Mouse (Mus musculus) heart, postnatal 14 days (tissue): ENCODE results near the gene Kcnk7. TPM values are rescaled to one million over a fixed set of nuclear protein-coding genes. Genes with fewer than 3 reads are reported as not detected.

Source experiments
- DNase-seq, 2 experiments: peaks; one replicate each; pipeline ENCODE4 v3.0.0; 2021 to 2022
- intact Hi-C: fragments of 180-260 bp; cut with DNase I; formaldehyde crosslinking; loops from one replicate; pipeline ENCODE4 v1.15.1; 2025
- microRNA-seq, 2 experiments: library from miRNA; unstranded; fragments of <30 nt; microRNA quantifications; one replicate each; pipeline ENCODE4 v1.2.0; 2021 to 2022
- total RNA-seq, 2 experiments: library from RNA; stranded (reverse); gene quantifications; 2 replicates each; pipeline ENCODE4 v1.2.3; 2021

The Kcnk7 gene
- total RNA-seq, 2 experiments from 2014 or later = not detected

GRCm38 (mm10) chr19:5745756-5746710 lies 41.9 kb downstream of the Kcnk7 start:
- intact Hi-C loops = no loop called here
- no peak for DNase-seq

GRCm38 (mm10) chr19:5746907-5747363 lies 42.8 kb downstream of the Kcnk7 start:
- intact Hi-C loops = no loop called here
- DNase-seq = no peak

- no peak for DNase-seq
- intact Hi-C loops = no loop called here
These were observed 45.3 kb downstream of the Kcnk7 start for GRCm38 (mm10) chr19:5749476-5749875.

GRCm38 (mm10) chr19:5750951-5751350 lies 46.8 kb downstream of the Kcnk7 start:
- intact Hi-C loops = no loop called here
- DNase-seq = no peak

GRCm38 (mm10) chr19:5751742-5752141 lies 47.6 kb downstream of the Kcnk7 start:
- intact Hi-C loops = no loop called here
- peak in 1 of 2 experiments; percentile 58 for DNase-seq

- no peak for DNase-seq
- intact Hi-C loops = no loop called here
These were observed 52.3 kb downstream of the Kcnk7 start for GRCm38 (mm10) chr19:5756321-5756985.

Small RNA genes within 50 kb of the gene (microRNA-seq; reads per million reads assigned to microRNA genes)
- gene Mir6987 = 0.27 to 1.6 reads per million in 2 experiments

Other genes with a start within 250 kb of the Kcnk7 start
- 10 to 100 TPM in 1 of 2 experiments, 1 to 10 TPM in 1; 10.0 to 11.2 TPM for gene Ccdc85b, start 246.5 kb upstream of the Kcnk7 start, total RNA-seq
- 10 to 100 TPM; 55.7 to 63.2 TPM for gene Fibp, start 243.8 kb upstream of the Kcnk7 start, total RNA-seq
- under 1 TPM in 1 of 2 experiments, not detected in 1; 0.71 TPM for gene Ctsw, start 235.9 kb upstream of the Kcnk7 start, total RNA-seq
- gene Efemp2, start 230.4 kb upstream of the Kcnk7 start, total RNA-seq = 10 to 100 TPM; 17.9 to 18.3 TPM
- gene Mus81, start 216.0 kb upstream of the Kcnk7 start, total RNA-seq = 10 to 100 TPM; 22.2 to 24.9 TPM
- gene Cfl1, start 213.9 kb upstream of the Kcnk7 start, total RNA-seq = 100 to 1,000 TPM; 274 to 350 TPM
- 1 to 10 TPM in 1 of 2 experiments, under 1 TPM in 1; 0.93 to 1.2 TPM for gene 1700020D05Rik, start 200.6 kb upstream of the Kcnk7 start, total RNA-seq
- gene Snx32, start 193.8 kb upstream of the Kcnk7 start, total RNA-seq = 1 to 10 TPM; 6.6 to 8.5 TPM
- gene Ovol1, start 143.7 kb upstream of the Kcnk7 start, total RNA-seq = not detected
- gene Ap5b1, start 136.3 kb upstream of the Kcnk7 start, total RNA-seq = 1 to 10 TPM; 2.3 to 3.5 TPM
- gene Rnaseh2c, start 102.5 kb upstream of the Kcnk7 start, total RNA-seq = 10 to 100 TPM; 50.8 to 51.8 TPM
- 10 to 100 TPM; 28.4 to 30.8 TPM for gene Kat5, start 94.1 kb upstream of the Kcnk7 start, total RNA-seq
- 10 to 100 TPM; 25.8 to 29.9 TPM for gene Rela, start 66.9 kb upstream of the Kcnk7 start, total RNA-seq
- gene Sipa1, start 40.7 kb upstream of the Kcnk7 start, total RNA-seq = 10 to 100 TPM; 32.7 to 33.8 TPM
- 10 to 100 TPM; 35.9 to 37.2 TPM for gene Map3k11, start 15.6 kb upstream of the Kcnk7 start, total RNA-seq
- gene Pcnx3, start 15.5 kb upstream of the Kcnk7 start, total RNA-seq = 10 to 100 TPM; 24.0 to 24.9 TPM
- gene Ehbp1l1, start 21.9 kb downstream of the Kcnk7 start, total RNA-seq = 100 to 1,000 TPM; 124 to 141 TPM
- gene Fam89b, start 25.3 kb downstream of the Kcnk7 start, total RNA-seq = 10 to 100 TPM; 38.6 to 40.1 TPM
- 10 to 100 TPM; 47.2 to 55.5 TPM for gene Ltbp3, start 36.5 kb downstream of the Kcnk7 start, total RNA-seq
- gene Scyl1, start 67.1 kb downstream of the Kcnk7 start, total RNA-seq = 10 to 100 TPM; 66.2 to 67.2 TPM
- gene Frmd8, start 170.9 kb downstream of the Kcnk7 start, total RNA-seq = 10 to 100 TPM; 15.6 to 15.8 TPM
- 1 to 10 TPM; 3.3 to 4.5 TPM for gene Slc25a45, start 173.4 kb downstream of the Kcnk7 start, total RNA-seq
- under 1 TPM; 0.79 to 0.93 TPM for gene Tigd3, start 189.8 kb downstream of the Kcnk7 start, total RNA-seq
- gene Dpf2, start 208.6 kb downstream of the Kcnk7 start, total RNA-seq = 100 to 1,000 TPM; 101 TPM
- 10 to 100 TPM in 1 of 2 experiments, 1 to 10 TPM in 1; 9.9 to 12.0 TPM for gene Cdc42ep2, start 220.4 kb downstream of the Kcnk7 start, total RNA-seq